Mouse (Mus musculus): ENCODE data around the gene Snx33.

DNA sequence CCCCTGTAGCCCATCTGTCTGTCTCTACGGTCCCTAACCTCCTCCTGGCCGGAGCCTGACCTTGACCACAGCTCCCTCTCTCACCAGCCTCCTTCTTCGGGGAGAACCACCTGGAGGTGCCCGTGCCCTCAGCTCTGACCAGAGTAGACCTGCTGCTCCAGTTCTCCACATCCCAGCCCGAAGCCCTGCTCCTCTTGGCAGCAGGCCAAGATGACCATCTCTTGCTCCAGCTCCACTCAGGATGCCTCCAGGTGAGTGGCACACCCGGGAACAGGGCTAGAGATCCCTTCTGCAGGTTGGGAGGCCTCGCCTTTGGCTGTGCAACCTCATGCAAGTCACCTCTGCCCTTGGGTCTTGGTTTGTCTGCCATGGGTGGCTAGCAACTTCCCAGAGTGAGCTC is 44.7 kb downstream of the Snx33 start:
- TF ChIP-seq CTCF (conservative IDR thresholded peaks at IDR 0.05; ENCODE audit: low read length) (no peak), NANOG (IDR thresholded peaks at IDR 0.05; ENCODE audit: borderline replicate concordance, low read length) (no peak)
